Mouse (Mus musculus): ENCODE data around the gene Rasgef1c. TPM values are rescaled to one million over a fixed set of nuclear protein-coding genes. Genes with fewer than 3 reads are reported as not detected.
A peak's percentile ranks its signal among the peaks of the same experiment; 100 is the strongest.

Rasgef1c gene
- 1.2 TPM in 1 of 2 replicates, not detected in the other for polyA plus RNA-seq (2012; ENCODE audit: insufficient read depth, insufficient read length, missing spikeins)

DNA sequence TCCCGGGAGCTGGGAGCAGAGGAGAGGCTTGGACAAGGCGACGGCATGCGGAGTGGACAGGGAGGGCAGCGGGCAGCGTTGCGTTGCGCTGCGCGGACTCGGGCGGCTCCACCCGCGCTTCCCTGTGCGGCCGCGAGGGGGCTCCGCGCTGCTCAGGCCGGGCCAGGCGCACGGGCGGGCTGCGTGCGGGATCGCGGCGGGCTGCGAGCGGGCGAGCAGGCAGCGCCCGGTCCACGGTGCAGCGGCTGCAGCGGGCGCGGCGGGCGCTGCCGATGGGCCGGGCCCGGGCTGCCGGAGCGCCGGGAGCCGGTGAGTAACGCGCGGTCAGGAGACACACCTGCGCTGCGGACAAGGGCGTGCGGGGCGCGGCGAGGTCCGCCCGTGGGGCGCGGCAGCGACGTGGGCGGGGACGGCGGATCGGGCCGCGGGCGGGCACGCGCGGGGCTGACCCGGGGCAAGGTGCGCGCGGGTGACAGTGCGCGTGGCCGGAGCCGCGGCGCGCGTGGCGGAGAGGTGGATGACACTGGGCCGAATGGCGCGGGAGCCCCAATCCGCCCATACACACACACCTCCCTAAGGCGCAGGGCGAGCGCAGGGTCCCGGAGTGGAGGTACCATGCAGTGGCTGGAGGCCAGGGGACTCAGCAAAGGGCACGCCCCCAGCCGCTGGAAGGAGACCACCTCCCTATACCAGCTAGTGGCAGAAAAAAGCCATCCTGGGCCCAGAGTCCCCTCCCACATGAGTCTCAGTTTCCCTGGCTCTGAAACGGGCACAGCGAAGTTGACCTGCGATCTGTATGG lies at the start of gene Rasgef1c:
TSS of gene Rasgef1c (plus strand) at position 177 of the 800 bp plus-strand sequence.
- Histone ChIP-seq H3K4me1 (ENCODE audit: control insufficient read depth, insufficient read depth, insufficient read length, low read length) (no peaks in the 10 kb centered on the region), H3K27ac (replicated peaks; ENCODE audit: low read depth, low read length) (no peak within 1 kb of the TSS), H3K4me3 (ENCODE audit: insufficient read depth, low read depth, low read length) (peak within 1 kb of the TSS; percentile 53)

DNA sequence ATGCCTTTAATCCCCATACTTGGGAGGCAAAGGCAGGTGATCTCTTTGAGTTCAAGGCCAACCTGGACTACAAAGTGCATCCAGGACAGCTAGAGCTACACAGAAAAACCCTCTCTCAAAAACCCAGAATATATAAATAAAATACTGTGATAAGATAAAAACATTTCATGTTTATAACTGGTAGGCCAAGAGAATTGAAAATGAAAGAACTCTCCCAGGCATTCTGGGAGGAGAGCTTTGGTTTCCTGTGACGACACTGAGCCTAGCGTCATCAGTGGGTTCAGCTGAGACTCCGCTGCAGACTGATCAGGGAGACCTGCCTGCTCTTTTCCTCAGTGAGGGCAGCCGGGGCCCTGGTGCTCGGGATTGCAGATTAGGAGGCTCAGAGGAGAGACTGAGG lies 46.5 kb upstream of the Rasgef1c start:
- Histone ChIP-seq H3K27ac (replicated peaks; ENCODE audit: low read depth, low read length) (no peak overlapping the region), H3K4me3 (ENCODE audit: insufficient read depth, low read depth, low read length) (no peak overlapping the region), H3K4me1 (ENCODE audit: control insufficient read depth, insufficient read depth, insufficient read length, low read length) (no peaks in the 10 kb centered on the region; the same call in 1 of the 2 replicates)

DNA sequence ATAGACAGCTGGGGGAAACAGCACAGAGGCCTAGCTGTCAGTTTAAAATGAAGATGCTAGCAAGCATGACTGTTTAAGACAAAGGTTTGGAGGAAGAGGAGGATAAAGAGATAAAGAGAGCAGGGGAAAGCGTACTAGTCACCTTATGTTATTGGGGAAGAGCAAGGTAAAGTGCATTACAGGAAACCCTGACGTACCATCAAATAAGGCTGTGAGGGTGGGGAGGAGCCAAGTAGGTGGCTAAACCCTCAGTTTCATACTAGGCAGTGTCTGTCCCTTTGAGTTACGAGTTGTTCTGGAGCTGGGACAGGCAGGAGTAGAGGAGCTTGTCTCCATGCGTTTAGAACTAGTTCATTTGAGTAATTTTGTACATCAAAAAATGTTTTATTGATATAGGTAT lies 40.5 kb upstream of the Rasgef1c start:
- no peak overlapping the region for H3K4me3 ChIP-seq (ENCODE audit: insufficient read depth, low read depth, low read length)
- no peaks in the 10 kb centered on the region for H3K4me1 ChIP-seq (ENCODE audit: control insufficient read depth, insufficient read depth, insufficient read length, low read length)
- no peak overlapping the region for H3K27ac ChIP-seq (replicated peaks; ENCODE audit: low read depth, low read length)

DNA sequence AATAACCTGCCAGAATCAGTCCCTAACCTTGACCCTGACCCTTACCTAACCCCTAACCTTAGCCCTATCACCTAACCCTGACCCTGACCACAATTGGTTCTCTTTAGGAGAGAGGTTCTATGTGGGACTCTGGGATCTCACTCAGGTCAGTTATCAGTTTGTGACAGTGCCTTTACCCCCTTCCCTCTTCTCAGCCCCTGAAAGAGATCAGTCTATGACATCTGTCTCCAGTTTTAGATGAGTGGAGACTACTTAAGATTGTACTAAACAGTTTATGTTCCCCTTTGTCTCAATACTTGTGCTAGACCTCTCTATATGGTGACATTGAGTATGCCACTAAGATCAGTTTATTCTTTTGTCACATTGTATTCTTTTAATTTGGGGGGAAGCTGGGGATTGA lies 37.7 kb upstream of the Rasgef1c start:
- Histone ChIP-seq H3K4me3 (ENCODE audit: insufficient read depth, low read depth, low read length) (no peak overlapping the region), H3K27ac (replicated peaks; ENCODE audit: low read depth, low read length) (no peak overlapping the region), H3K4me1 (ENCODE audit: control insufficient read depth, insufficient read depth, insufficient read length, low read length) (no peaks in the 10 kb centered on the region)

DNA sequence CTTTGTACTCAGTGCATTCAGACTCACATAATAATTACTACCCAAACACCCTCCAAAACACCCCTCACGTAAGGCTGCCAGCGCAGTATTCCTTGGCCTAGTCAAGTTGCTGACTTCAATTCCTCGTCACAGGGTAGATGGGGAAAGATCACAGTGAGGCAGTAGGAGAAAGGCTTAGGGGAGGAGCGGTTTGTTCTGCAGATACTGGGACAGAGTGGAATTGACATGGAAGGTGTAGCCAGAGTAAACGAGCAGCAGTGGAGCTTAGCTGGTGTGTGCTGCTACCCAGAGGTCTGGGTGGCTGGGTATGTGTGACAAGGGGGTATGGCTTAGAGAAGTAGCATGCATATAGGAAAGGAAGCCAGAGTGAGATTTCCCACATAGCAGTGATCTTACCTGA lies 34.3 kb upstream of the Rasgef1c start:
- Histone ChIP-seq H3K27ac (replicated peaks; ENCODE audit: low read depth, low read length) (no peak overlapping the region), H3K4me1 (ENCODE audit: control insufficient read depth, insufficient read depth, insufficient read length, low read length) (no peaks in the 10 kb centered on the region), H3K4me3 (ENCODE audit: insufficient read depth, low read depth, low read length) (no peak overlapping the region)

DNA sequence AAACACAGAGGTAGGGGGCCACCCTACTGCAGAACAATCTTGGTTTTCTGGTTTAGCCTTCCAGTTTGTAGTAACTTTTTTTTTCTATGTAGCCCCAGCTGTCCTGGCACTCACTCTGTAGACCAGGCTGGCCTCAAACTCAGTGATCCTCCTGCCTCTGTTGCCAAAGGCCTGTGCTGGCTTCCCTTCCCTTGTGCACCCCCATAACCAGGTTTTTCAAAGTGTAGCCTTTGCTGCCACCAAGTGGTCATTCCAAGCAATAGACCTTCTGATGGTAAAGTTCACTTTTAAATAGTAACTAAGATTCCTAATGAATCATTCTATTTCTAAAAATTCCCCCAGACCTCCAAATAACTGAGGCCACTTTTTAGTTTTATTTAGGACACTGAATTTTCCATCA lies 31.9 kb upstream of the Rasgef1c start:
- Histone ChIP-seq H3K4me1 (ENCODE audit: control insufficient read depth, insufficient read depth, insufficient read length, low read length) (no peaks in the 10 kb centered on the region), H3K27ac (replicated peaks; ENCODE audit: low read depth, low read length) (no peak overlapping the region), H3K4me3 (ENCODE audit: insufficient read depth, low read depth, low read length) (no peak overlapping the region)

DNA sequence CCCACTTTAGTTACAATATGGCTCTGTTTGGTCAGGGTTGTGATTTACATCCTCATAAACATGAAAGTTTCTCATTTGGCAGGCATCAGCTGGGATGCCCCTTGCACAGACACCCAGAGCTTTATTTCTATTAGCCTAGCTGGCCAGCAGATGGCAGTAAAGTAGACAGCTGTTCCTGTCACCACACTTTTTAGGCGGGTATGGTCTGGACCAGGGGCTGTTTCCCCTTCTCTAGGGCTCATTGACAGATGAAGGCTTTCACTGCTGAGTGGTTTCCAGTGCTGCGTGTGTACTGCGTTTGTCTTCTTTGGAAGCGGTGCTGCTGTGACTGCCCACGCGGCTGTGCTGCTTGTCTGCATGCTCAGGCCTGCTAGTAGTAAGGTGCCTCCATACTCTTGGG lies 29.7 kb upstream of the Rasgef1c start:
- Histone ChIP-seq H3K4me3 (ENCODE audit: insufficient read depth, low read depth, low read length) (no peak overlapping the region), H3K4me1 (ENCODE audit: control insufficient read depth, insufficient read depth, insufficient read length, low read length) (no peaks in the 10 kb centered on the region), H3K27ac (replicated peaks; ENCODE audit: low read depth, low read length) (no peak overlapping the region)

DNA sequence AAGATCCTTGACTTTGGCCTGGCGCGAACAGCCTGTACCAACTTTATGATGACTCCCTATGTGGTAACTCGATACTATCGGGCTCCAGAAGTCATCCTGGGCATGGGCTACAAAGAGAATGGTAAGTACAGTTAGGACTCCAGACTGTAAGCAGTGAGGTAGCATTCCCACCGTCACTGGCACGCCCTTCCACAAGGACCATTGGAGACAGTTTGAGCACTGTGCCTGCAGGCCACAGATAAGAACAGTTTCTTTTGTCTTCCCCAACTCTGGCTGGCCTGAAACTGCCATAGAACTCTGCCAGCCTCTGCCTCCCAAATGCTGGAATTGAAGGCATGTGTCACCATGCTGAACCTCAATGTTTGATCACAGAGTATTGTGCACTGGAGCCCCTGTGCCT lies 28.9 kb upstream of the Rasgef1c start:
- no peaks in the 10 kb centered on the region for H3K4me1 ChIP-seq (ENCODE audit: control insufficient read depth, insufficient read depth, insufficient read length, low read length)
- H3K27ac ChIP-seq (replicated peaks; ENCODE audit: low read depth, low read length): no peak overlapping the region
- H3K4me3 ChIP-seq (ENCODE audit: insufficient read depth, low read depth, low read length): no peak overlapping the region

DNA sequence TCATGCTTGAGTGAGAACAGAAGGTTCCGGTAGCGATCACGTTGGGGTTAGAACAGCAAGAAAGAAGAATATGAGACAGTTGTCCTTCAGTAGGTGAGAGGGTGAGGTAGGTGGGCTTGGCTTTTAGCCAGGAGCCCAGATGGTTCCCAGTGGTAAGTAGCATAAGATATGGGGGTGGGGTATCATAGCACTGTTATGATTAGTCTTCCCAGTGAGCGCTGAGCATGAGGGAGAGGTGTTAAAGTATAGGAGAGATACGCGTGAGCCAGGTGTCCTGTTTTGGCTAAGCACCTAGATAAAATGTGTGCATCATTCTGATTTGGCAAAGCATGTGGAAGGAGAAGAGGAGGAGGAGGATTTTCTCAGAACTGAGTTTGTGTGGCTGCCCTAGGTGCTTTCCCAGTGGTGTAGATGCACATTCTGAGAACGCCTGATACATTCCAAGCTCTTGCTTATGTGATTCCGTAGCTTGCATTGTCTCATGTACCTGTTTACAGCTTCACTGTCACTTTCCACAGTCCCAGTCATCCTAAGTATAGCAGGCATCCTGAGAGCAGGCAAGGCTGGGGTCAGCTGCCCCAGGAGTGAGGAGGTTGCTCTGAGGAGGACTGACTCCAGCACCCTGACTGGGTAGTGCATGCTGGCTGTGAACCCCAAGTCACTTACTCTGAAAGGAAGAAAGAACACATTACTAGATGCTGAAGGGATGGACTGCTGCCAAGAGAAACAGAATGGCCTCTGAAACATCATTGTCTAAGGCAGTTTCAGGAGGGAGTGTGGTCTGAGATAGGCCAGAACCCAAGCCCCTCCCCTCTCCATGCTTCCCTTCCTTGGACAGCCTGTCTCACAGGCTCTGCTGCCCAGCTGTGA lies 24.5 kb upstream of the Rasgef1c start:
- H3K4me3 ChIP-seq (ENCODE audit: insufficient read depth, low read depth, low read length): no peak overlapping the region
- no peak overlapping the region for H3K27ac ChIP-seq (replicated peaks; ENCODE audit: low read depth, low read length)
- H3K4me1 ChIP-seq (ENCODE audit: control insufficient read depth, insufficient read depth, insufficient read length, low read length): no peaks in the 10 kb centered on the region

DNA sequence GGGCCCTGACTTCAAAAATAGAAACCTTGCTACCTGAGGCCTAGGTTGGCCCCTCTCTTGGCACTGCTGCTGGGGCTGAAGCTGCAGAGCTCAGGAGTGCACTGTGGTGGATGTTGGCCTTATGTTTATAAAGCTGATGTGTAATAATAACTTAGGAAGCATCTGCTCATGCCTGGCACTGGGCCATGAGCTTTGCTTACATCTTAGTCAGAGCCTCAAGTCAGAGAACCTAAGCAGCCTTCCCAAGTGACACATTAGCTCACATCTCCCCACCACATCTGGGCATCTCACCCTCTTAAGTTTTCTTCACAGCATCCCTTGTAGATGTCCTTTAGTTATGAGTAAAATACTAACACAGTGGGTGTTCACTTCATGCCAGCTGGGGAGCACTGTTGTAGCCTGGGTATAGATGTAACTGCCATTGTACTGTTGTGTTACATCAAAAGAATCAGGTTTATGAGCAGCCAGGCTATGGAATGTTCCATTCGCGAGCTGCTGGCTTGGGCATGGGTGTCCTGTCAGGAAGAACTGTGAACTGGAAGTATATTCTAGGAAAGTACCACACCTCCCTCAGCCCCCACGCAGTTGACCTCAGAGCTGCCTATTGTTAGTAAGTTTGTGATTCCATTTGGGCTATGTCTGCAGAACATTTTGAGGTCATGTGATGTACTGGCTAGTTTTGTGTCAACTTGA lies 21.5 kb upstream of the Rasgef1c start:
- Histone ChIP-seq H3K4me3 (ENCODE audit: insufficient read depth, low read depth, low read length) (no peak overlapping the region), H3K27ac (replicated peaks; ENCODE audit: low read depth, low read length) (no peak overlapping the region), H3K4me1 (ENCODE audit: control insufficient read depth, insufficient read depth, insufficient read length, low read length) (no peaks in the 10 kb centered on the region)

DNA sequence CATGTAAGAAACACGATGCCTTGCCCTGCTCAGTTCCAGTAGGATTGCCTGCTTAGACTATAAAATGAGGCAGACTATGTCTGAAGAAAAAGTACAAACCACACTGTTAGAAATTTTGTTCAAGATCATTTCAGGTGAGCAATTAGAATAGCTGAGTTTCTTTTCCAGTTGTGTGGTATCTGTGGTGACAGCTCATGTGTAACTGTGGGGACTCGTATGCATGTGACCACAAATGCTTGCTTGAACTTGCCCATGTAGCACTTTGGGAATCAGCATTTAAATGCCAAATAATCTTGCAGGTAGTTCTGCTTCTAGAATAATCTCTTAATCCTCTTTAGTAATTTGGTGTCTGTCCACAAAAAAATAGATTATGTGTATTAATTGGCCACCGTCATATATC lies 18.2 kb upstream of the Rasgef1c start:
- no peaks in the 10 kb centered on the region for H3K4me1 ChIP-seq (ENCODE audit: control insufficient read depth, insufficient read depth, insufficient read length, low read length)
- no peak overlapping the region for H3K27ac ChIP-seq (replicated peaks; ENCODE audit: low read depth, low read length)

DNA sequence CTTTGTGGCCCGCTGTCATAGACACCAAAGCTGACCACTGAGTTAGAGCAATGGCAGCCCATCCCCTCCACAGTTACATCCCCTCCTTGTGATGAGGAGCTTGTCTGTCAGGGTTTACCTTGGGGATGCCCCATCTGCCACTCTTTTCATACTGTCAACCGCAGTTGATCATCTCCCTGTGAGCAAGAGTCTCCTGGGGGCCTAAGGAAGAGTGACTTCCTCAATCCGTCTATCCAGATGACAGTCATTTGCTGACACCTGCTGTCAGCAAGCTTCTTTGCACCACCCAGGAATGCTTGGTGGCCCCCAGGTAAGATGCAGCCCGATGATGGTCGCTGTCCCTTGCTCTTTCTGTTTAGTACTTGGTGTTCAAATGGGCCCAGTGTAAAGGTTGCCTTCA lies 13.2 kb upstream of the Rasgef1c start:
- Histone ChIP-seq H3K4me3 (ENCODE audit: insufficient read depth, low read depth, low read length) (no peak overlapping the region), H3K4me1 (ENCODE audit: control insufficient read depth, insufficient read depth, insufficient read length, low read length) (no peaks in the 10 kb centered on the region), H3K27ac (replicated peaks; ENCODE audit: low read depth, low read length) (no peak overlapping the region)

More for the DNA sequence above, 18.2 kb upstream of the Rasgef1c start:
- no peak overlapping the region for H3K4me3 ChIP-seq (ENCODE audit: insufficient read depth, low read depth, low read length)

DNA sequence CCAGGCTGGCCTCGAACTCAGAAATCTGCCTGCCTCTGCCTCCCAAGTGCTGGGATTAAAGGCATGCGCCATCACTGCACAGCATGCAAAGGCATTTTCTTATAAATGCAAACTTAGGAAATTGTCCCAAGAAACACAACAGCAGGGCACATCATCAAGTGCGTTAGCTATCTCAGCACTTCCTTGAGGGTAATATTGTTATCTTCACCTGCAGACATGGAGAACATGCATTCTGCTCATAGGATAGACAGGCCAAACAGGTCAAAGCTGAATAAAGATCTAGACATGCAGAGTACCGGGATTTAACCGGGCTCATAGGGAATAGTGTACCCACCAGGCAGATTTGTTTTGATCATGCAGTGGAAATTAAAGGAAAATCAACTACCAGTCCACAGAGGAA lies 9.6 kb upstream of the Rasgef1c start:
- no peak overlapping the region for H3K4me3 ChIP-seq (ENCODE audit: insufficient read depth, low read depth, low read length)
- no peaks in the 10 kb centered on the region; the same call in 1 of the 2 replicates for H3K4me1 ChIP-seq (ENCODE audit: control insufficient read depth, insufficient read depth, insufficient read length, low read length)
- H3K27ac ChIP-seq (replicated peaks; ENCODE audit: low read depth, low read length): no peak overlapping the region

DNA sequence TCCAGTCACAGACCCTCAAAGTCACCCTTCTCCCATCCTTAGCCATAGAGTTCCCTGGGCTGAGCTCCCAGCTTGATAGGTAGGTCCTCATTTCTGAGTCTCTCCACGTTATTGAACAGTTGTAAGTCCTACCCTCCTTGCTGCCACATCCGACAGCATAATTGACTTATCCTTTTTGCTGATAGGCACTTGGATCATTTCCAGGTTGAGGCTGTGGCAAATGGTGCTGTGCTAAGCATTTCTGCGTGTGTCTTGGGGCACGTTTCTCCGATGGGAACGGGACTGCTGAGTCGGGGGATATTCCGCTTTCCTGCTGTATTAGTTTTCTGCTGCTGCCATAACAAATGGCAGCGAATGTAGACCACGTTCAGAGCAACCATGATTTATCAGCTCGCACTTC lies 7.8 kb upstream of the Rasgef1c start:
- no peak overlapping the region for H3K27ac ChIP-seq (replicated peaks; ENCODE audit: low read depth, low read length)
- no peaks in the 10 kb centered on the region; the same call in 1 of the 2 replicates for H3K4me1 ChIP-seq (ENCODE audit: control insufficient read depth, insufficient read depth, insufficient read length, low read length)
- H3K4me3 ChIP-seq (ENCODE audit: insufficient read depth, low read depth, low read length): no peak overlapping the region

DNA sequence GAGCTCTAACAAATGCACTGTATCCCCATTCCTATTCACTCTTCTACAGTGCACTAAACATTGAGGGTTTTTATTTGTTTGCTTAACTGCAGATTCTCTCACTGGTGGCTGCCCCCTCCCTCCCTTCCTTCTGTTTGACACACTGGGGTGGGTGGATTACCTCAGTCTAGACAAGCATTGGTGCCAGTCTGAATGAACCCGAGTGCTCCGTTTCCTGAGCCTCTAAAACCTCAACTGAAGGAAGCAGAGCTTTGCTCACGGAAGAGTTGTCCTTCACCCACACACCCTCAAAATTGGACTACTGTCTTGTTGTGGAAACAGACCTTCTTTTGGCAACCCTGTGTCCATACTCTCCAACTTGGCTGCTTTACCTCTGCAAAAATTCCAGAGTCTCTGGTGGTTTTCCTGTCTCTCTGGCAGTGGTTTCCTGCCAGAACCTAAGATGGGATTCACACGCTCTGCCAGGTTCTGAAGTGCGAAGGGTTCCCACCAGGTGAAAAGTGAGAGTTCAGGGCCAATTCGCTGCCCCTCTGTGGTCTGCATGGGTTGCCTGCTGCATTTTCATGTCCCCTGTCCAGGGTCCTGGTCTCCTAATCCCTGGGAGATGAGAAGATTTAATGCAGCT lies 5.6 kb upstream of the Rasgef1c start:
- Histone ChIP-seq H3K4me1 (ENCODE audit: control insufficient read depth, insufficient read depth, insufficient read length, low read length) (no peaks in the 10 kb centered on the region; the same call in 1 of the 2 replicates), H3K27ac (replicated peaks; ENCODE audit: low read depth, low read length) (no peak overlapping the region), H3K4me3 (ENCODE audit: insufficient read depth, low read depth, low read length) (no peak overlapping the region)
